ENCODE assay signal across 21 mouse cellular contexts in the genomic region with DNA sequence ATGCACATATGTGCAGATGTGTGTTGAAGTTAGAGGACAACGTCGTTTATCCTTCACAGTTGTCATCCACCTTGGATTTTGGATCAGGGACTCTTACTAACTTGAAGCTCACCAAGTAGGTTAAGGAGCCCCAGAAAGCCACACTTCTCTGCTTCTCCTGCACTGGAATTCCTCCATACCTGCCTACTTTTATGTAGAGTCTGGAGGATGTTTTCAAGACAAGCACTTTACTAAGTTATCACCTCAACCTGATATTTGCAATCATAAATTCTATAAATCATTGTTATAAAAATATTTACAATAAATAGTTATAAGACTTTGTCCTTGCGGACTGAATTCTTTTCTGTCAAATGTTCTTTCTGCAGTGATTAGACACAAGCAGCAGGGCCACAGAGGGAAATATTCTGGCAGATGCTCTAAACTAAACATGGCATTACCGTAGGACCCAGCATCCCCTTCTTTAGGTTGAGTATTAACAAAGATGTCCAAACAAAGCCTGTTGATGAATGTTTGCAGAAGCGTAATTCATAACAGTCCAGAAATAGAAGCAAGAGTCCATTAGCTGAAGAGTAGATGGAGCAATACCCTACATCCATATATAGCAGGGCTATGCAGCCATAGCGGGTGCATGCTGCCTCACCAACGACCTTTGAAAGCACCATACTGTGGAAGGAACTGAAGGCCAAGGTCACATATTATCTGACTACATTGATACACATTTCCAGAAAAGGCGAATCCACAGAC.
A peak's percentile ranks its signal among the peaks of the same experiment; 100 is the strongest.
DNase-seq lines count a peak whose midpoint lies in the region; ATAC-seq and TF ChIP-seq lines count a peak whose summit lies in the region.
"Had no signal": no experiment of that assay in that cellular context is flagged by ENCODE, and none has a peak within 500 bp of the region (broad histone marks: within the 10 kb centered on the region; RNA-seq: fewer than 3 reads in every experiment).

No protein-coding gene starts in this region.

- H3K36me3 ChIP-seq in lung, embryonic 16.5 days (ENCODE audit: control insufficient read depth, insufficient read depth, low read length), result no peaks in the 10 kb centered on the region
- no peaks in the 10 kb centered on the region for H3K36me3 ChIP-seq in intestine, embryonic 15.5 days
- no peaks in the 10 kb centered on the region for H3K36me3 ChIP-seq in small intestine, adult 2 months (ENCODE audit: control insufficient read depth, insufficient read depth, low read length)
- H3K36me3 ChIP-seq in stomach, postnatal 0 days (ENCODE audit: control insufficient read depth, insufficient read depth, low read length), result no peaks in the 10 kb centered on the region
- H3K36me3 ChIP-seq in forebrain, embryonic 11.5 days (ENCODE audit: control insufficient read depth, insufficient read depth, low read length), result no peaks in the 10 kb centered on the region
- H3K36me3 ChIP-seq: embryonic facial prominence, embryonic 10.5 days; heart, embryonic 13.5 days had no signal

- H3K9me3 ChIP-seq in lung, embryonic 16.5 days (ENCODE audit: control insufficient read depth, low read length), result no peaks in the 10 kb centered on the region
- H3K9me3 ChIP-seq in intestine, embryonic 15.5 days, result no peaks in the 10 kb centered on the region
- H3K9me3 ChIP-seq in stomach, postnatal 0 days (ENCODE audit: control insufficient read depth, low read length), result no peaks in the 10 kb centered on the region
- no peaks in the 10 kb centered on the region for H3K9me3 ChIP-seq in forebrain, embryonic 11.5 days (ENCODE audit: control insufficient read depth, low read length)
- H3K9me3 ChIP-seq: embryonic facial prominence, embryonic 10.5 days; heart, embryonic 13.5 days had no signal

- no peak for DNase-seq in lung, postnatal 36 days
- DNase-seq in stomach, postnatal 0 days (ENCODE audit: low spot score), result no peak
- DNase-seq in forebrain, embryonic 11.5 days (ENCODE audit: low spot score), result no peak
- DNase-seq: adrenal gland, adult 2 months; adrenal gland, postnatal 25 days; cerebellum, adult 18-20 months; cerebellum, postnatal 10 days; gastrocnemius, adult 2 months; gastrocnemius, postnatal 36 days; heart, adult 11 months; heart, postnatal 36 days had no signal

- WGBS in lung, embryonic 16.5 days, result 55% methylated on average over 8 of the region's 8 CpGs
- WGBS in intestine, embryonic 15.5 days, result 45% methylated on average over 8 of the region's 8 CpGs
- 67% methylated on average over 8 of the region's 8 CpGs for WGBS in small intestine, adult 2 months
- 47% methylated on average over 8 of the region's 8 CpGs for WGBS in stomach, postnatal 0 days
- WGBS in forebrain, embryonic 11.5 days, result 89% methylated on average over 8 of the region's 8 CpGs

- no peak overlapping the region for H3K27ac ChIP-seq in lung, embryonic 16.5 days (ENCODE audit: low read length)
- H3K27ac ChIP-seq in intestine, embryonic 15.5 days, result peak overlapping the region; percentile 54
- H3K27ac ChIP-seq in small intestine, adult 2 months (ENCODE audit: insufficient read depth, low read depth, low read length), result 0 out of 2 replicates have a peak overlapping the region, but pooled peaks have one; percentile 53
- peak overlapping the region; percentile 78 for H3K27ac ChIP-seq in stomach, postnatal 0 days (replicated peaks)
- no peak overlapping the region for H3K27ac ChIP-seq in forebrain, embryonic 11.5 days (ENCODE audit: low read depth, low read length)
- H3K27ac ChIP-seq: embryonic facial prominence, embryonic 10.5 days; gastrocnemius, adult 2 months; heart, embryonic 13.5 days had no signal

- H3K4me2 ChIP-seq in lung, embryonic 16.5 days (ENCODE audit: low read depth, low read length), result no peak overlapping the region
- no peak overlapping the region for H3K4me2 ChIP-seq in intestine, embryonic 15.5 days (replicated peaks)
- no peak overlapping the region for H3K4me2 ChIP-seq in stomach, postnatal 0 days (replicated peaks; ENCODE audit: low read depth)
- no peak overlapping the region for H3K4me2 ChIP-seq in forebrain, embryonic 11.5 days (ENCODE audit: low read depth, low read length, severe bottlenecking)
- H3K4me2 ChIP-seq: heart, embryonic 13.5 days had no signal

- H3K27me3 ChIP-seq in lung, embryonic 16.5 days (ENCODE audit: control insufficient read depth, insufficient read depth, low read depth, low read length), result no peaks in the 10 kb centered on the region
- no peaks in the 10 kb centered on the region for H3K27me3 ChIP-seq in intestine, embryonic 15.5 days (replicated peaks)
- no peaks in the 10 kb centered on the region for H3K27me3 ChIP-seq in small intestine, adult 2 months (ENCODE audit: control insufficient read depth, insufficient read depth, low read length)
- H3K27me3 ChIP-seq in stomach, postnatal 0 days (ENCODE audit: control insufficient read depth, insufficient read depth, low read length), result no peaks in the 10 kb centered on the region
- no peaks in the 10 kb centered on the region for H3K27me3 ChIP-seq in forebrain, embryonic 11.5 days (ENCODE audit: control insufficient read depth, insufficient read depth, low read length)
- H3K27me3 ChIP-seq: CH12.LX; heart, embryonic 13.5 days had no signal

- no peaks in the 10 kb centered on the region for H3K4me1 ChIP-seq in lung, embryonic 16.5 days (replicated peaks; ENCODE audit: control insufficient read depth, insufficient read depth, low read length)
- no peaks in the 10 kb centered on the region for H3K4me1 ChIP-seq in intestine, embryonic 15.5 days (replicated peaks)
- H3K4me1 ChIP-seq in small intestine, adult 2 months (ENCODE audit: control insufficient read depth, insufficient read depth, insufficient read length, low read length), result no peaks in the 10 kb centered on the region
- no peaks in the 10 kb centered on the region for H3K4me1 ChIP-seq in stomach, postnatal 0 days (replicated peaks; ENCODE audit: control insufficient read depth, insufficient read depth)
- no peaks in the 10 kb centered on the region for H3K4me1 ChIP-seq in forebrain, embryonic 11.5 days (replicated peaks; ENCODE audit: control insufficient read depth, insufficient read depth, low read length)
- H3K4me1 ChIP-seq: embryonic facial prominence, embryonic 10.5 days had no signal

- ATAC-seq in lung, embryonic 16.5 days (ENCODE audit: low read depth), result peak; percentile 82
- ATAC-seq in intestine, embryonic 15.5 days, result peak; percentile 88
- ATAC-seq in stomach, postnatal 0 days (ENCODE audit: low FRiP score, low TSS enrichment), result peak; percentile 86; the same call in 1 of the 2 replicates
- no peak for ATAC-seq in forebrain, embryonic 11.5 days (replicated peaks; ENCODE audit: low FRiP score)
- no peak for ATAC-seq in megakaryocyte progenitor cell, adult 5-6 weeks (replicated peaks; ENCODE audit: poor library complexity)
- ATAC-seq: activated CD4-positive, CD25-positive, alpha-beta regulatory T cell, adult 4 months; forebrain, embryonic 14.5 days; Patski had no signal

- TF ChIP-seq CTCF in small intestine, adult 2 months (IDR thresholded peaks at IDR 0.05; ENCODE audit: extremely low read depth, insufficient read length, insufficient replicate concordance, low read depth, low read length), result no peak
- no peak for TF ChIP-seq CTCF in stomach, postnatal 0 days (IDR thresholded peaks at IDR 0.05; ENCODE audit: low read depth)

- H3K4me3 ChIP-seq in lung, embryonic 16.5 days (ENCODE audit: low read length), result no peak overlapping the region
- H3K4me3 ChIP-seq in intestine, embryonic 15.5 days (replicated peaks), result no peak overlapping the region
- H3K4me3 ChIP-seq in small intestine, adult 2 months (ENCODE audit: low read depth, low read length), result no peak overlapping the region
- H3K4me3 ChIP-seq in stomach, postnatal 0 days (ENCODE audit: low read depth, low read length), result no peak overlapping the region
- no peak overlapping the region for H3K4me3 ChIP-seq in forebrain, embryonic 11.5 days (ENCODE audit: low read depth, low read length)
- H3K4me3 ChIP-seq: embryonic facial prominence, embryonic 10.5 days; gastrocnemius, adult 2 months; heart, embryonic 13.5 days had no signal

- no peak for TF ChIP-seq EP300 in stomach, postnatal 0 days (optimal IDR thresholded peaks at IDR 0.05)

- TF ChIP-seq POLR2A in small intestine, adult 2 months (IDR thresholded peaks at IDR 0.05; ENCODE audit: low read depth, low read length), result no peak

- H3K9ac ChIP-seq in lung, embryonic 16.5 days (ENCODE audit: low read length), result no peak overlapping the region
- no peak overlapping the region for H3K9ac ChIP-seq in intestine, embryonic 15.5 days
- no peak overlapping the region for H3K9ac ChIP-seq in stomach, postnatal 0 days (ENCODE audit: low read length)
- no peak overlapping the region for H3K9ac ChIP-seq in forebrain, embryonic 11.5 days (ENCODE audit: low read length)
- H3K9ac ChIP-seq: heart, embryonic 13.5 days had no signal

Comparison
In these comparisons a context has a peak if more than half of its experiments do, and no peak if none do; other contexts are left out.
1. ATAC-seq: peak in lung, embryonic 16.5 days (single experiment), intestine, embryonic 15.5 days (single experiment) and stomach, postnatal 0 days (single experiment); none in forebrain, embryonic 11.5 days (single experiment) and megakaryocyte progenitor cell, adult 5-6 weeks (single experiment).
2. H3K27ac ChIP-seq: peak in intestine, embryonic 15.5 days (single experiment), small intestine, adult 2 months (single experiment) and stomach, postnatal 0 days (single experiment); none in lung, embryonic 16.5 days (single experiment) and forebrain, embryonic 11.5 days (single experiment).